18 mouse cellular contexts compared by ENCODE assay signal in the genomic region with DNA sequence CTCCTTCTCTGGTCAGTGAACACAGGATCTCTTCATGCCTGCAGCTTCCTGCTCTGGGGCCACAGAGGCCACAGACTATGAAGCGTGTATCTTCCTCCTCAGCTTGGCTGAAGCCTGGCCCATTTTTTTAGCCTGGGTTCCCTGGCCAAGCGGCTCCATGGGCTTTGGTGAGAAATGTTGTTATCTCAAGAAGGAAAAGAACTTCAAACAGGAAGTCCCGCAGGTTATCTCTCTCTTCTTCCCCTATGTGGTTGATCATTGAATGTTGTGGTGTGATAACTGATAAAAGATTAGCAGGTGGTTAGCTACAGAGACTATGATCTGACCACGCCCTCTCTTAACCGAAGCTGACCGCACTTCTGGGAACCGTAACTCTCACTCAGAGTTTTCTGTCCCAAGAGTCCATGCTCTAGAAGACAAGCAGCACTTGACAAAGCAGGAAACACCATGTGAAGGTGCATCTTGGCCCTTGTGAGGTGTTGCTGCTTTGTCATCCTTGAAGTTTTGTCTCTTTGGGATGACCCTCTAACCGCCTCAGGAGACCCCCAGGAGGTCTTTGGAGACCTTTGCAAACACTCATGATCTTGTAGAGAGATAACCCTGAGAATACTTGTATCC. TPM values are rescaled to one million over a fixed set of nuclear protein-coding genes. Genes with fewer than 3 reads are reported as not detected.
DNase-seq lines count a peak whose midpoint lies in the region; ATAC-seq and TF ChIP-seq lines count a peak whose summit lies in the region.
"Had no signal": no experiment of that assay in that cellular context is flagged by ENCODE, and none has a peak within 500 bp of the region (broad histone marks: within the 10 kb centered on the region; RNA-seq: fewer than 3 reads in every experiment).

No protein-coding gene starts in this region.

- H3K9ac ChIP-seq in intestine, postnatal 0 days (ENCODE audit: low read depth, low read length): no peak overlapping the region
- H3K9ac ChIP-seq in forebrain, embryonic 15.5 days (replicated peaks): no peak overlapping the region
- H3K9ac ChIP-seq: neural tube, embryonic 15.5 days had no signal

- H3K27me3 ChIP-seq in intestine, postnatal 0 days (replicated peaks; ENCODE audit: control insufficient read depth, insufficient read depth, low read length): no peaks in the 10 kb centered on the region
- H3K27me3 ChIP-seq in forebrain, embryonic 15.5 days: no peaks in the 10 kb centered on the region
- H3K27me3 ChIP-seq: CH12.LX had no signal

- no peak overlapping the region for H3K4me3 ChIP-seq in intestine, postnatal 0 days (ENCODE audit: low read depth, low read length)
- no peak overlapping the region for H3K4me3 ChIP-seq in forebrain, embryonic 15.5 days
- H3K4me3 ChIP-seq: heart, adult 2 months; neural tube, embryonic 15.5 days had no signal

- H3K36me3 ChIP-seq in intestine, postnatal 0 days (ENCODE audit: control insufficient read depth, insufficient read depth): no peaks in the 10 kb centered on the region
- no peaks in the 10 kb centered on the region for H3K36me3 ChIP-seq in forebrain, embryonic 15.5 days
- H3K36me3 ChIP-seq: neural tube, embryonic 15.5 days had no signal

- DNase-seq in CD4-positive, CD25-positive, alpha-beta regulatory T cell, adult 2 months (ENCODE audit: low read depth, low spot score): peak; percentile 17
- DNase-seq in c-Kit-negative CD71-positive TER-119-positive erythroid progenitor cells, embryonic 14.5 days (ENCODE audit: low read depth, low spot score): peak; percentile 29
- no peak for DNase-seq in cerebellum, adult 18-20 months
- DNase-seq in left cerebral cortex, adult 8-10 months (ENCODE audit: low spot score in 2 of 2): no peak
- DNase-seq: adrenal gland, adult 2 months; cerebellum, adult 9-11 months; heart, adult 2 months; heart, postnatal 14 days; retina, postnatal 1 day; thymus, adult 18-20 months had no signal

- H3K9me3 ChIP-seq in intestine, postnatal 0 days (ENCODE audit: control insufficient read depth): no peaks in the 10 kb centered on the region
- H3K9me3 ChIP-seq in forebrain, embryonic 15.5 days: no peaks in the 10 kb centered on the region
- H3K9me3 ChIP-seq: neural tube, embryonic 15.5 days had no signal

- WGBS in intestine, postnatal 0 days: 45% methylated on average over 8 of the region's 8 CpGs
- 93% methylated on average over 8 of the region's 8 CpGs for WGBS in forebrain, embryonic 15.5 days

- H3K4me2 ChIP-seq in intestine, postnatal 0 days (replicated peaks; ENCODE audit: low read depth): 0 out of 2 replicates have a peak overlapping the region, but pooled peaks have one; percentile 45
- no peak overlapping the region for H3K4me2 ChIP-seq in forebrain, embryonic 15.5 days (replicated peaks)
- H3K4me2 ChIP-seq: neural tube, embryonic 15.5 days had no signal

- TF ChIP-seq CTCF in intestine, postnatal 0 days (IDR thresholded peaks at IDR 0.05; ENCODE audit: low read depth): no peak

- H3K4me1 ChIP-seq in intestine, postnatal 0 days (replicated peaks; ENCODE audit: control insufficient read depth, insufficient read depth, low read length): no peaks in the 10 kb centered on the region
- no peaks in the 10 kb centered on the region for H3K4me1 ChIP-seq in forebrain, embryonic 15.5 days
- H3K4me1 ChIP-seq: neural tube, embryonic 15.5 days had no signal

- peak; percentile 42 for ATAC-seq in intestine, postnatal 0 days
- ATAC-seq in megakaryocyte progenitor cell, adult 5-6 weeks (replicated peaks; ENCODE audit: poor library complexity): peak; percentile 67
- no peak for ATAC-seq in forebrain, embryonic 15.5 days (replicated peaks)

- peak overlapping the region; percentile 75 for H3K27ac ChIP-seq in intestine, postnatal 0 days (ENCODE audit: low read depth, low read length)
- no peak overlapping the region for H3K27ac ChIP-seq in forebrain, embryonic 15.5 days (replicated peaks)
- H3K27ac ChIP-seq: heart, adult 2 months; neural tube, embryonic 15.5 days had no signal

RNA-seq across cellular contexts. Expression of a gene that starts 13.5 kb away (rescaled TPM):
- polyA plus RNA-seq in intestine, postnatal 0 days (2015; fragmentation: Nextera tagmentation; extraction: Ambion mirVana): 182 and 193 TPM in 2 replicates
- total RNA-seq in megakaryocyte progenitor cell, adult 5-6 weeks (2015): not detected in 2 replicates
- total RNA-seq in megakaryocyte progenitor cell, adult 5-6 weeks (2017): not detected in 2 replicates
- polyA plus RNA-seq in forebrain, embryonic 15.5 days (2015; fragmentation: Nextera tagmentation; extraction: Ambion mirVana): 0.70 and 2.0 TPM in 2 replicates
- total RNA-seq in left cerebral cortex, adult 8-10 months (2022): 1 to 10 TPM in 1 of 4 experiments, under 1 TPM in 3; 0.20 to 2.2 (median 0.34) TPM
- total RNA-seq: CH12.LX; heart, adult 2 months; heart, postnatal 14 days had no signal
- polyA plus RNA-seq: adrenal gland, adult 2 months; embryonic facial prominence, embryonic 11.5 days had no signal

RNA-seq across cellular contexts. Expression of a gene that starts 32.0 kb away (rescaled TPM):
- polyA plus RNA-seq in intestine, postnatal 0 days (2015; fragmentation: Nextera tagmentation; extraction: Ambion mirVana): not detected in 2 replicates
- not detected in 2 replicates for total RNA-seq in megakaryocyte progenitor cell, adult 5-6 weeks (2015)
- total RNA-seq in megakaryocyte progenitor cell, adult 5-6 weeks (2017): not detected in 2 replicates
- not detected in 2 replicates for polyA plus RNA-seq in forebrain, embryonic 15.5 days (2015; fragmentation: Nextera tagmentation; extraction: Ambion mirVana)
- total RNA-seq in left cerebral cortex, adult 8-10 months (2022): not detected
- total RNA-seq: adrenal gland, adult 2 months; CH12.LX; heart, adult 2 months; heart, postnatal 14 days; midbrain, postnatal 0 days had no signal
- polyA plus RNA-seq: adrenal gland, adult 2 months; embryonic facial prominence, embryonic 11.5 days; heart, adult 2 months; intestine, embryonic 14.5 days; midbrain, postnatal 0 days had no signal

RNA-seq across cellular contexts. Expression of a gene that starts 57.4 kb away (rescaled TPM):
- polyA plus RNA-seq in intestine, postnatal 0 days (2015; fragmentation: Nextera tagmentation; extraction: Ambion mirVana): 2.5 and 3.5 TPM in 2 replicates
- total RNA-seq in megakaryocyte progenitor cell, adult 5-6 weeks (2015): 0.51 and 1.8 TPM in 2 replicates
- 0.92 and 1.7 TPM in 2 replicates for total RNA-seq in megakaryocyte progenitor cell, adult 5-6 weeks (2017)
- 2.5 and 2.8 TPM in 2 replicates for polyA plus RNA-seq in forebrain, embryonic 15.5 days (2015; fragmentation: Nextera tagmentation; extraction: Ambion mirVana)
- total RNA-seq in left cerebral cortex, adult 8-10 months (2022): 1 to 10 TPM; 3.0 to 6.5 (median 4.2) TPM
- total RNA-seq: CH12.LX had no signal

Comparison
In these comparisons a context has a peak if more than half of its experiments do, and no peak if none do; other contexts are left out.
1. DNase-seq: peak in CD4-positive, CD25-positive, alpha-beta regulatory T cell, adult 2 months (single experiment) and c-Kit-negative CD71-positive TER-119-positive erythroid progenitor cells, embryonic 14.5 days (single experiment); none in cerebellum, adult 18-20 months (0 of 2) and left cerebral cortex, adult 8-10 months (0 of 2).